Mouse (Mus musculus) common myeloid progenitor, adult 5-6 weeks (primary cell): ENCODE data around the gene Psmf1. TPM values are rescaled to one million over a fixed set of nuclear protein-coding genes. Genes with fewer than 3 reads are reported as not detected.

ENCODE experiments used
- ATAC-seq: replicated peaks from 2 replicates; pipeline ENCODE4 v1.8.0; 2016; ENCODE audit warnings: low read depth, mild to moderate bottlenecking, moderate TSS enrichment, inconsistent platforms; ENCODE audit not compliant: poor library complexity, severe bottlenecking
- total RNA-seq: library from RNA; stranded (forward); fragments of 200-1000, 187-1606 nt; gene quantifications from 2 replicates; pipeline ENCODE4 v1.2.3, GENCODE M21; 2017

Psmf1 gene
- total RNA-seq, 1 experiment from 2014 or later, result 16.6 TPM

- ATAC-seq, result no peak
Measured at GRCm38 (mm10) chr2:151738460-151738859, 5.5 kb downstream of the Psmf1 start.

- ATAC-seq, result no peak
Measured at GRCm38 (mm10) chr2:151735422-151735821, 8.6 kb downstream of the Psmf1 start.

GRCm38 (mm10) chr2:151733151-151733865 is 10.7 kb downstream of the Psmf1 start:
- no peak for ATAC-seq

GRCm38 (mm10) chr2:151724094-151724493 is 19.9 kb downstream of the Psmf1 start:
- no peak for ATAC-seq

- ATAC-seq, result no peak
Measured at GRCm38 (mm10) chr2:151716318-151717055, 27.5 kb downstream of the Psmf1 start.

GRCm38 (mm10) chr2:151715526-151715925 is 28.5 kb downstream of the Psmf1 start:
- ATAC-seq, result no peak

GRCm38 (mm10) chr2:151712647-151713046 is 31.3 kb downstream of the Psmf1 start:
- peak; percentile 64 for ATAC-seq

GRCm38 (mm10) chr2:151702851-151703190 is 41.2 kb downstream of the Psmf1 start:
- ATAC-seq, result peak; percentile 19; the same call in 1 of the 2 replicates

GRCm38 (mm10) chr2:151702146-151702850 is 41.7 kb downstream of the Psmf1 start:
- ATAC-seq, result peak; percentile 64

GRCm38 (mm10) chr2:151701231-151702145 is 42.5 kb downstream of the Psmf1 start, which contains the start of gene Tmem74b:
Gene Tmem74b, plus strand, starts transcription at chr2:151702008.
- ATAC-seq, result no peak

GRCm38 (mm10) chr2:151682976-151683375 is 61.0 kb downstream of the Psmf1 start:
- ATAC-seq, result no peak

- peak; percentile 81 for ATAC-seq
Measured at GRCm38 (mm10) chr2:151682357-151682756, 61.6 kb downstream of the Psmf1 start.

GRCm38 (mm10) chr2:151676234-151676633 is 67.8 kb downstream of the Psmf1 start:
- no peak for ATAC-seq

- ATAC-seq, result no peak
Measured at GRCm38 (mm10) chr2:151670968-151671329, 73.0 kb downstream of the Psmf1 start.

GRCm38 (mm10) chr2:151670026-151670967 is 73.7 kb downstream of the Psmf1 start:
- ATAC-seq, result peak; percentile 62

GRCm38 (mm10) chr2:151668433-151668832 is 75.6 kb downstream of the Psmf1 start, which contains the start of gene Rad21l:
Gene Rad21l, minus strand, starts transcription at chr2:151668533.
- ATAC-seq, result no peak
